Mouse (Mus musculus) embryonic facial prominence, embryonic 14.5 days (tissue): ENCODE measurements at regions not wholly inside any gene's neighbourhood (a gene's known extent, or its start where the extent isn't known, plus 50 kb on each side); places are given as distances from the start of the nearest gene placed in this dataset.

Experiments used
- ATAC-seq: fragments of 200-750 bp; cut with Nextera tagmentation; 2 replicates; pipeline ENCODE4 v1.8.0; 2017; ENCODE audit warnings: low read depth, moderate number of reproducible peaks, moderate TSS enrichment
- DNase-seq: peaks from one replicate; pipeline ENCODE4 v3.0.0-alpha.2; 2015; ENCODE audit warnings: low spot score
- H3K27ac ChIP-seq: fragments of 300-500 bp; sonication (generic); replicated peaks from 2 replicates; pipeline ENCODE4 v1.5.1; 2014; ENCODE audit warnings: low read depth, mild to moderate bottlenecking, low read length, moderate library complexity
- H3K27me3 ChIP-seq: fragments of 300-500 bp; sonication (generic); replicated peaks from 2 replicates; pipeline ENCODE4 v1.6.1; 2014; ENCODE audit warnings: low read length; ENCODE audit not compliant: control insufficient read depth, insufficient read depth
- H3K36me3 ChIP-seq: fragments of 300-500 bp; sonication (generic); 2 replicates; pipeline ENCODE4 v1.6.1; 2014; ENCODE audit warnings: low read length, mixed read lengths; ENCODE audit not compliant: control insufficient read depth, insufficient read depth
- H3K4me1 ChIP-seq: fragments of 300-500 bp; sonication (generic); 2 replicates; pipeline ENCODE4 v1.6.1; 2014; ENCODE audit warnings: antibody characterized with exemption, low read length; ENCODE audit not compliant: control insufficient read depth, insufficient read depth
- H3K4me2 ChIP-seq: fragments of 300-500 bp; sonication (generic); 2 replicates; pipeline ENCODE4 v1.6.1; 2014; ENCODE audit warnings: low read depth, mild to moderate bottlenecking, low read length, moderate library complexity, mixed read lengths
- H3K4me3 ChIP-seq: fragments of 300-500 bp; sonication (generic); 2 replicates; pipeline ENCODE4 v1.5.1; 2014; ENCODE audit warnings: low read depth, mild to moderate bottlenecking, low read length
- H3K9ac ChIP-seq: fragments of 300-500 bp; sonication (generic); 2 replicates; pipeline ENCODE4 v1.6.1; 2014; ENCODE audit warnings: low read depth, mild to moderate bottlenecking, low read length, moderate library complexity, mixed read lengths
- H3K9me3 ChIP-seq: fragments of 300-500 bp; sonication (generic); 2 replicates; pipeline ENCODE4 v1.6.1; 2016; ENCODE audit warnings: low read length; ENCODE audit not compliant: control insufficient read depth
- WGBS: fragments of 180-500 bp; shearing (Covaris S2); extraction: QIAGEN DNeasy Blood & Tissue Kit; methylation state at CpG from one replicate; pipeline ENCODE4 v1.1.7; 2014; 5-methylcytosine and 5-hydroxymethylcytosine counted together

GRCm38 (mm10) chr2:78435071-78435470 is 432.9 kb upstream of the Ube2e3 start:
- no peak for DNase-seq
- 42% methylated on average over 2 of the region's 2 CpGs for WGBS
- no peak for ATAC-seq
- H3K4me2 ChIP-seq, result no peak overlapping the region
- no peak overlapping the region for H3K27ac ChIP-seq
- no peaks in the 10 kb centered on the region for H3K36me3 ChIP-seq
- no peak overlapping the region for H3K4me3 ChIP-seq
- H3K4me1 ChIP-seq, result no peaks in the 10 kb centered on the region
- H3K9ac ChIP-seq, result no peak overlapping the region
- no peaks in the 10 kb centered on the region for H3K9me3 ChIP-seq
- no peaks in the 10 kb centered on the region for H3K27me3 ChIP-seq

GRCm38 (mm10) chr2:78427659-78428336 is 440.1 kb upstream of the Ube2e3 start:
- no peaks in the 10 kb centered on the region for H3K4me1 ChIP-seq

GRCm38 (mm10) chr2:78418561-78419338 is 449.2 kb upstream of the Ube2e3 start:
- H3K4me2 ChIP-seq, result no peak overlapping the region
- H3K27ac ChIP-seq, result no peak overlapping the region
- ATAC-seq (peak; percentile 53; the same call in 1 of the 2 replicates), DNase-seq (peak; percentile 68)
- no peaks in the 10 kb centered on the region for H3K4me1 ChIP-seq
- H3K4me3 ChIP-seq, result no peak overlapping the region
- 38% methylated on average over 3 of the region's 3 CpGs for WGBS
- no peaks in the 10 kb centered on the region for H3K27me3 ChIP-seq
- H3K9ac ChIP-seq, result no peak overlapping the region
- no peaks in the 10 kb centered on the region for H3K36me3 ChIP-seq
- H3K9me3 ChIP-seq, result no peaks in the 10 kb centered on the region

More at GRCm38 (mm10) chr2:78427659-78428336, 440.1 kb upstream of the Ube2e3 start:
- DNase-seq, result peak; percentile 7
- H3K36me3 ChIP-seq, result no peaks in the 10 kb centered on the region
- no peaks in the 10 kb centered on the region for H3K9me3 ChIP-seq
- H3K4me3 ChIP-seq, result no peak overlapping the region
- H3K27me3 ChIP-seq, result no peaks in the 10 kb centered on the region
- H3K9ac ChIP-seq, result no peak overlapping the region
- H3K27ac ChIP-seq, result no peak overlapping the region
- H3K4me2 ChIP-seq, result no peak overlapping the region
- no peak for ATAC-seq

- H3K36me3 ChIP-seq, result no peaks in the 10 kb centered on the region
- H3K27me3 ChIP-seq, result no peaks in the 10 kb centered on the region
- WGBS, result 53% methylated on average over 2 of the region's 2 CpGs
- no peak for ATAC-seq
- no peak overlapping the region for H3K27ac ChIP-seq
- no peak overlapping the region for H3K4me2 ChIP-seq
- no peaks in the 10 kb centered on the region for H3K4me1 ChIP-seq
- no peak overlapping the region for H3K9ac ChIP-seq
- no peak for DNase-seq
- no peak overlapping the region for H3K4me3 ChIP-seq
- no peaks in the 10 kb centered on the region for H3K9me3 ChIP-seq
Measured at GRCm38 (mm10) chr2:78416574-78417109, 451.3 kb upstream of the Ube2e3 start.

- Histone ChIP-seq H3K36me3 (no peaks in the 10 kb centered on the region), H3K9ac (no peak overlapping the region), H3K9me3 (no peaks in the 10 kb centered on the region), H3K27me3 (no peaks in the 10 kb centered on the region), H3K4me1 (no peaks in the 10 kb centered on the region), H3K27ac (no peak overlapping the region), H3K4me3 (no peak overlapping the region), H3K4me2 (no peak overlapping the region)
- no peak for ATAC-seq
- WGBS, result 81% methylated on average over 4 of the region's 4 CpGs
- no peak for DNase-seq
Measured at GRCm38 (mm10) chr2:78412985-78413384, 454.9 kb upstream of the Ube2e3 start.

- Histone ChIP-seq H3K27me3 (no peaks in the 10 kb centered on the region), H3K27ac (no peak overlapping the region), H3K9me3 (no peaks in the 10 kb centered on the region), H3K9ac (no peak overlapping the region), H3K4me2 (no peak overlapping the region), H3K4me3 (no peak overlapping the region), H3K4me1 (no peaks in the 10 kb centered on the region), H3K36me3 (no peaks in the 10 kb centered on the region)
- DNase-seq, result no peak
- 80% methylated on average over 3 of the region's 3 CpGs for WGBS
- ATAC-seq, result no peak
Measured at GRCm38 (mm10) chr2:78403890-78404289, 457.7 kb upstream of the Cwc22 start.

GRCm38 (mm10) chr2:78399236-78399635 is 453.1 kb upstream of the Cwc22 start:
- Histone ChIP-seq H3K4me3 (no peak overlapping the region), H3K9me3 (no peaks in the 10 kb centered on the region), H3K27ac (no peak overlapping the region), H3K9ac (no peak overlapping the region), H3K27me3 (no peaks in the 10 kb centered on the region), H3K36me3 (no peaks in the 10 kb centered on the region), H3K4me1 (no peaks in the 10 kb centered on the region), H3K4me2 (no peak overlapping the region)
- ATAC-seq (no peak), DNase-seq (no peak)

- no peak overlapping the region for H3K4me2 ChIP-seq
- H3K27ac ChIP-seq, result no peak overlapping the region
- H3K27me3 ChIP-seq, result no peaks in the 10 kb centered on the region
- ATAC-seq, result no peak
- H3K4me3 ChIP-seq, result no peak overlapping the region
- DNase-seq, result no peak
- H3K36me3 ChIP-seq, result no peaks in the 10 kb centered on the region
- H3K4me1 ChIP-seq, result no peaks in the 10 kb centered on the region
- no peaks in the 10 kb centered on the region for H3K9me3 ChIP-seq
- H3K9ac ChIP-seq, result no peak overlapping the region
- WGBS, result 70% methylated on average over 3 of the region's 3 CpGs
Measured at GRCm38 (mm10) chr2:78396924-78397323, 450.7 kb upstream of the Cwc22 start.
